Mouse (Mus musculus): Measurements from ENCODE around the gene Polr2e.

GRCm38 (mm10) chr10:80019471-80020131 lies 20.0 kb downstream of the Polr2e start:
- no peak for TF ChIP-seq CTCF (IDR thresholded peaks at IDR 0.05; ENCODE audit: borderline replicate concordance, insufficient read depth, low read length)
- no peak for TF ChIP-seq POLR2A (IDR thresholded peaks at IDR 0.05; ENCODE audit: low read depth, low read length)
